Mouse (Mus musculus) CH12.LX (cell line): ENCODE measurements around the gene Zfp53. TPM values are rescaled to one million over a fixed set of nuclear protein-coding genes. Genes with fewer than 3 reads are reported as not detected.
"Not testable (repeated sequence)": the region's sequence is repeated elsewhere in the genome, so short reads cannot be mapped to it uniquely, and the experiment has no call there.

ENCODE experiments used
- DNase-seq: peaks from one replicate; pipeline ENCODE4 v3.0.0-alpha.2; 2013; ENCODE audit errors: extremely low read depth
- H3K27ac ChIP-seq: 2 replicates; pipeline ENCODE4 v1.5.1; 2012; ENCODE audit warnings: low read depth, mild to moderate bottlenecking, control low read depth, moderate library complexity; ENCODE audit not compliant: insufficient read depth
- H3K27me3 ChIP-seq: replicated peaks from 2 replicates; pipeline ENCODE3; 2012; ENCODE audit warnings: inconsistent platforms
- H3K36me3 ChIP-seq, 2 experiments: replicated peaks in 1 of 2; 2 replicates each; pipeline versions ENCODE3 to v1.6.1; 2012; ENCODE audit warnings: inconsistent platforms in 1 of 2, low read length in 1 of 2, mild to moderate bottlenecking in 1 of 2, mixed read lengths in 1 of 2, moderate library complexity in 1 of 2; ENCODE audit not compliant: control insufficient read depth in 1 of 2, insufficient read depth in 1 of 2
- H3K4me1 ChIP-seq, 2 experiments: 2 replicates each; pipeline ENCODE4 v1.6.1; 2012; ENCODE audit warnings: inconsistent platforms in 1 of 2, moderate library complexity in 1 of 2; ENCODE audit not compliant: insufficient read depth in 2 of 2, control insufficient read depth in 1 of 2
- H3K4me2 ChIP-seq: 2 replicates; pipeline ENCODE4 v1.6.1; 2012; ENCODE audit warnings: low read depth, mild to moderate bottlenecking, control low read depth; ENCODE audit not compliant: poor library complexity, insufficient read depth, severe bottlenecking
- H3K4me3 ChIP-seq, 3 experiments: fragments of 150-350 bp in 1 of 3; sonication (generic) in 1 of 3; replicated peaks in 1 of 3; 2 replicates each; pipeline versions ENCODE3 to v1.5.1; 2011 to 2012; ENCODE audit warnings: low read depth in 2 of 3, low read length in 2 of 3, mild to moderate bottlenecking in 2 of 3, moderate library complexity in 2 of 3, control low read depth in 1 of 3, improper control_type of control experiment in 1 of 3, inconsistent platforms in 1 of 3, mixed read lengths in 1 of 3; ENCODE audit not compliant: poor library complexity in 1 of 3
- H3K79me2 ChIP-seq: replicated peaks from 2 replicates; pipeline ENCODE4 v1.6.1; 2012; ENCODE audit warnings: mild to moderate bottlenecking, moderate library complexity; ENCODE audit not compliant: control insufficient read depth, poor library complexity, insufficient read depth, severe bottlenecking; ENCODE audit errors: extremely low read depth
- H3K9ac ChIP-seq: 2 replicates; pipeline ENCODE4 v1.6.1; 2012; ENCODE audit warnings: low read depth, mild to moderate bottlenecking, control low read depth, moderate library complexity; ENCODE audit not compliant: insufficient read depth
- H3K9me3 ChIP-seq: replicated peaks from 2 replicates; pipeline ENCODE3; 2012; ENCODE audit warnings: low read length, inconsistent platforms, mixed read lengths
- EP300 ChIP-seq: IDR thresholded peaks from 2 replicates; pipeline ENCODE4 v1.6.1; 2011; ENCODE audit warnings: low read length, improper control_type of control experiment
- dilution Hi-C: fragments of 300-500 bp; cut with MboI; formaldehyde crosslinking; loops from 2 replicates; pipeline ENCODE4 v1.14.3; 2020; ENCODE audit warnings: low sequenced_read_pairs; ENCODE audit not compliant: extremely low pct_unique_long_range_greater_than_20kb, extremely low pct_ligation_motif_present
- in situ Hi-C: fragments of 300-500 bp; cut with MboI; formaldehyde crosslinking; loops from 3 replicates; pipeline ENCODE4 v1.14.3; 2019; ENCODE audit warnings: low sequenced_read_pairs, low pct_ligation_motif_present, low pct_unique_long_range_greater_than_20kb, mixed read lengths
- polyA plus RNA-seq: library from polyadenylated mRNA; unstranded; fragments of >175 nt; gene quantifications from 2 replicates; pipeline ENCODE4 v1.2.1, GENCODE M21; 2012; ENCODE audit warnings: low read depth; ENCODE audit not compliant: insufficient read length
- total RNA-seq, 2 experiments: library from RNA; depleted of rRNA; stranded (reverse); fragments of 300-350 nt in 1 of 2; fragments of >200 nt in 1 of 2; gene quantifications; 2 replicates each; pipeline ENCODE4 v1.2.3; 2012 to 2014

The Zfp53 gene
- total and polyA plus RNA-seq, 3 experiments, result 2.4 to 8.4 (median 4.7) TPM

- Histone ChIP-seq H3K27me3 (peaks cover 12% of the 10 kb centered on the region), H3K9ac (peak overlapping the region; percentile 66), H3K4me1 (peaks cover 14 to 20% of the 10 kb centered on the region in 2 experiments), H3K4me3 (peak overlapping the region in 2 of 3 experiments; percentile 16 to 57), H3K27ac (peak overlapping the region; percentile 64), H3K4me2 (peak overlapping the region; percentile 36; the same call in 1 of the 2 replicates)
- DNase-seq, H3K79me2 ChIP-seq, dilution Hi-C loops, H3K9me3 ChIP-seq, in situ Hi-C loops, H3K36me3 ChIP-seq: not testable (repeated sequence)
Measured at GRCm38 (mm10) chr17:21474729-21475128, 14.1 kb upstream of the Zfp53 start.

- dilution Hi-C loops, result not testable (repeated sequence)
Measured at GRCm38 (mm10) chr17:21475290-21475689, 13.5 kb upstream of the Zfp53 start.

GRCm38 (mm10) chr17:21476351-21476750, 12.4 kb upstream of the Zfp53 start:
- in situ Hi-C loops, DNase-seq, H3K79me2 ChIP-seq, H3K36me3 ChIP-seq, H3K4me2 ChIP-seq, H3K9me3 ChIP-seq, dilution Hi-C loops, H3K27me3 ChIP-seq: not testable (repeated sequence)
- peak overlapping the region; percentile 87 for H3K27ac ChIP-seq
- 0 out of 2 replicates have a peak overlapping the region, but pooled peaks have one; percentile 48 for H3K9ac ChIP-seq
- peaks cover 11 to 14% of the 10 kb centered on the region in 2 experiments; a peak in 3 of 4 replicates for H3K4me1 ChIP-seq
- peak overlapping the region in 1 of 3 experiments; percentile 43 for H3K4me3 ChIP-seq

More at GRCm38 (mm10) chr17:21475290-21475689, 13.5 kb upstream of the Zfp53 start:
- H3K9me3 ChIP-seq, in situ Hi-C loops, H3K79me2 ChIP-seq, DNase-seq, H3K36me3 ChIP-seq, H3K4me2 ChIP-seq: not testable (repeated sequence)
- Histone ChIP-seq H3K4me1 (peaks cover 14 to 20% of the 10 kb centered on the region in 2 experiments), H3K4me3 (peak overlapping the region in 2 of 3 experiments; percentile 30 to 57), H3K9ac (peak overlapping the region; percentile 66), H3K27me3 (peaks cover 12% of the 10 kb centered on the region), H3K27ac (peak overlapping the region; percentile 64; the same call in 1 of the 2 replicates)

- H3K79me2 ChIP-seq, H3K4me3 ChIP-seq, H3K36me3 ChIP-seq, in situ Hi-C loops, dilution Hi-C loops, H3K9me3 ChIP-seq: not testable (repeated sequence)
- Histone ChIP-seq H3K4me1 (peaks cover 3 to 14% of the 10 kb centered on the region in 2 experiments; a peak in 3 of 4 replicates), H3K27me3 (peaks cover 11% of the 10 kb centered on the region), H3K9ac (peak overlapping the region; percentile 73), H3K4me2 (peak overlapping the region; percentile 70), H3K27ac (peak overlapping the region; percentile 82)
- TF ChIP-seq EP300, result 0 out of 2 replicates have a peak, but pooled peaks have one; percentile 19
- peak; percentile 15 for DNase-seq
Measured at GRCm38 (mm10) chr17:21478103-21478777, 10.6 kb upstream of the Zfp53 start.
